Mouse (Mus musculus) G1E (cell line): ENCODE data around the gene Plin3.

Experiments
- CTCF ChIP-seq: IDR thresholded peaks from 2 replicates; pipeline ENCODE4 v1.5.1; 2012; ENCODE audit warnings: low read depth, low read length, inconsistent platforms, mixed read lengths
- GATA1 ChIP-seq: IDR thresholded peaks from 2 replicates; pipeline ENCODE4 v1.6.1; 2012; ENCODE audit warnings: borderline replicate concordance, low read length, inconsistent platforms, mixed read lengths
- GATA2 ChIP-seq: IDR thresholded peaks from 2 replicates; pipeline ENCODE4 v1.6.1; 2012; ENCODE audit warnings: low read depth, low read length, inconsistent platforms, borderline replicate concordance
- POLR2AphosphoS5 ChIP-seq: IDR thresholded peaks from 2 replicates; pipeline ENCODE4 v1.6.1; 2012; ENCODE audit warnings: low read depth, low read length, inconsistent platforms; ENCODE audit not compliant: insufficient replicate concordance
- TAL1 ChIP-seq: conservative IDR thresholded peaks from 2 replicates; pipeline ENCODE4 v1.6.1; 2012; ENCODE audit warnings: low read depth, low read length, inconsistent platforms, mixed read lengths

DNA sequence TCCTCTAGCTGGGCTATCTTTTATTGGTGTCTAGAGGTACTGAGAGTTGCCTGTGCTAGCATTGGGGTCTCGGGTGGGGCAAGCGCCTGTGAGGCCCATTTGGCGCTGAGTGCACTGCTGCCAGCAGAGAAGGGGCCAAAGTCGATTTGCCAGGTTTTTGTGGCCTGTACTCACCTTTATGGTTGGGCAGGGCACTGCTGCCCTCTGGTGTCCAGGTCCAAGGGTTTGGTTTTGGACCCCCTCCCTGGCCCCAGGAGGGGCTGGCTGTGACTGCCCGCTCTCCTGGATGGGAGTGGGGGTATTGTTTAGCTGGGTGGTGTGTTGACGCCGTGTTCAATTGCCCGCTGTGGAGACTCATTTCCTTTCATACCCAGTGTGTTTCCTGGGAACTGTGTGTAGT is 13.2 kb upstream of the Plin3 start:
- no peak for TF ChIP-seq CTCF
- TF ChIP-seq TAL1 = no peak
- TF ChIP-seq POLR2AphosphoS5 = no peak
- no peak for TF ChIP-seq GATA1
- TF ChIP-seq GATA2 = no peak
